Mouse (Mus musculus): ENCODE results near the gene Nfrkb. TPM values are rescaled to one million over a fixed set of nuclear protein-coding genes. Genes with fewer than 3 reads are reported as not detected.

The Nfrkb gene
- polyA plus RNA-seq (2016; fragmentation: Nextera tagmentation; extraction: Ambion mirVana), result 25.8 and 27.6 TPM in 2 replicates

DNA sequence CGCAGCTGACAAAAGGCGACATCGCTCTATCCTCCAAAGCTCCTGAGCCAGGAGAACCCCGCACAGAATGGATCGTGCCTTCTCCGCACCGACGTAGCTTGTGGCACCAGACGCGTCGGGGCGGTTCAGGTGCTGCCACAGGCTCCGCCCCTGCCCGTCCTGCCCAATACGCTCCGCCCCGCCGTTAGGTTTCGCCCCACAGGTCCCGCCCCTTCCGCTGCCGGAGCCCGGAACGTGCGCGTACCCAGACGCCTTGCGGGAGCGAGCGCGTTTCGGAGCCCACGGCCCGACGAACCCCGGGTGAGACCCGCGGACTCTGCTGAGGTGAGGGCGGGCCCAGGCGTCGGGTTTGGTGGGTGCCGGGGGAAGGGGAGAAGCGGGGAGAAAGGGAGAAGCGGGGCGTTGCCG is at the start of gene Nfrkb:
Nfrkb (plus strand) TSS at position 246 of the 408 bp plus-strand sequence.
- H3K27ac ChIP-seq, result peak within 1 kb of the TSS; percentile 53
- WGBS, result 2% methylated on average over 46 of the region's 46 CpGs

GRCm38 (mm10) chr9:31344289-31344831 is 41.6 kb upstream of the Nfrkb start:
- ATAC-seq (ENCODE audit: insufficient number of reproducible peaks, insufficient read depth, low FRiP score, low TSS enrichment, low read depth), result no peak
- Histone ChIP-seq H3K27me3 (no peaks in the 10 kb centered on the region), H3K4me3 (replicated peaks) (no peak overlapping the region), H3K27ac (no peak overlapping the region), H3K4me2 (no peak overlapping the region), H3K9me3 (no peaks in the 10 kb centered on the region), H3K36me3 (peaks cover 12% of the 10 kb centered on the region), H3K9ac (replicated peaks) (no peak overlapping the region), H3K4me1 (replicated peaks) (no peaks in the 10 kb centered on the region)
- 69% methylated on average over 11 of the region's 11 CpGs for WGBS

More for the DNA sequence above, at the start of gene Nfrkb:
- Histone ChIP-seq H3K4me3 (replicated peaks) (peak within 1 kb of the TSS; percentile 96), H3K9me3 (no peaks in the 10 kb centered on the region), H3K27me3 (no peaks in the 10 kb centered on the region), H3K4me2 (peak within 1 kb of the TSS; percentile 78), H3K9ac (replicated peaks) (peak within 1 kb of the TSS; percentile 89), H3K4me1 (replicated peaks) (peaks cover 13% of the 10 kb centered on the region), H3K36me3 (peaks cover 24% of the 10 kb centered on the region)
- ATAC-seq (ENCODE audit: insufficient number of reproducible peaks, insufficient read depth, low FRiP score, low TSS enrichment, low read depth), result peak; percentile 93

- ATAC-seq (ENCODE audit: insufficient number of reproducible peaks, insufficient read depth, low FRiP score, low TSS enrichment, low read depth), result no peak
- no peak overlapping the region for H3K27ac ChIP-seq
- no peak overlapping the region for H3K9ac ChIP-seq (replicated peaks)
- no peak overlapping the region for H3K4me3 ChIP-seq (replicated peaks)
- H3K4me2 ChIP-seq, result no peak overlapping the region
- H3K27me3 ChIP-seq, result no peaks in the 10 kb centered on the region
- 67% methylated on average over 15 of the region's 15 CpGs for WGBS
- H3K36me3 ChIP-seq, result peaks cover 13% of the 10 kb centered on the region; the same call in 1 of the 2 replicates
- H3K9me3 ChIP-seq, result no peaks in the 10 kb centered on the region
- no peaks in the 10 kb centered on the region for H3K4me1 ChIP-seq (replicated peaks)
Measured at GRCm38 (mm10) chr9:31346575-31347080, 39.4 kb upstream of the Nfrkb start.

DNA sequence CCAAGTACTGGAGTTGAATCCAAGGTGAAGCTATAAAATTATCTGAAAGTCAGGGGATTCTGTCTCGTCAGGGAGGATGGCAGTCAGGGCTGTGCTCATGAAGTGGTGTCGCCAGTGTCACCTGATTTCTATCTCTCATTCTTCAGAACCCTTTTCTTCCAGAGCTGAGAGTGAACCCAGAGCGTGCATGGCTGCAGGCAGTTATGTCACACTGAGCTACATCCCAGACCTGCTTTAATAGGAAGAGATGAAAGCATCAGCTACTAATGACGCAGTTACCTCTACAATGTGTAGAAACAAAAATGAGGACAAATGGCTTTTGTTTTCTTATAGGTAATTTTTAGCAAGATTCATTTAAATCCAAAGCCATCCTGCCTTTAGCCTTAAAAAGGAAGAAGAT is 37.5 kb upstream of the Nfrkb start:
- no peak for ATAC-seq (ENCODE audit: insufficient number of reproducible peaks, insufficient read depth, low FRiP score, low TSS enrichment, low read depth)
- H3K4me2 ChIP-seq, result no peak overlapping the region
- no peaks in the 10 kb centered on the region for H3K27me3 ChIP-seq
- H3K9me3 ChIP-seq, result no peaks in the 10 kb centered on the region
- H3K27ac ChIP-seq, result no peak overlapping the region
- no peaks in the 10 kb centered on the region for H3K4me1 ChIP-seq (replicated peaks)
- H3K36me3 ChIP-seq, result peaks cover 17% of the 10 kb centered on the region; the same call in 1 of the 2 replicates
- no peak overlapping the region for H3K9ac ChIP-seq (replicated peaks)
- no peak overlapping the region for H3K4me3 ChIP-seq (replicated peaks)
- 76% methylated on average over 4 of the region's 4 CpGs for WGBS

GRCm38 (mm10) chr9:31348915-31349314 is 37.1 kb upstream of the Nfrkb start:
- Histone ChIP-seq H3K9ac (replicated peaks) (no peak overlapping the region), H3K9me3 (no peaks in the 10 kb centered on the region), H3K4me2 (no peak overlapping the region), H3K4me1 (replicated peaks) (no peaks in the 10 kb centered on the region), H3K36me3 (peaks cover 21% of the 10 kb centered on the region; the same call in 1 of the 2 replicates), H3K27me3 (no peaks in the 10 kb centered on the region), H3K4me3 (replicated peaks) (no peak overlapping the region), H3K27ac (no peak overlapping the region)
- WGBS, result 67% methylated on average over 11 of the region's 11 CpGs
- no peak for ATAC-seq (ENCODE audit: insufficient number of reproducible peaks, insufficient read depth, low FRiP score, low TSS enrichment, low read depth)

- H3K27me3 ChIP-seq, result no peaks in the 10 kb centered on the region
- H3K4me2 ChIP-seq, result no peak overlapping the region
- WGBS, result 81% methylated on average over 2 of the region's 2 CpGs
- H3K36me3 ChIP-seq, result peaks cover 43% of the 10 kb centered on the region
- H3K4me3 ChIP-seq (replicated peaks), result no peak overlapping the region
- no peak for ATAC-seq (ENCODE audit: insufficient number of reproducible peaks, insufficient read depth, low FRiP score, low TSS enrichment, low read depth)
- H3K9me3 ChIP-seq, result no peaks in the 10 kb centered on the region
- H3K9ac ChIP-seq (replicated peaks), result no peak overlapping the region
- no peak overlapping the region for H3K27ac ChIP-seq
- no peaks in the 10 kb centered on the region for H3K4me1 ChIP-seq (replicated peaks)
Measured at GRCm38 (mm10) chr9:31352716-31353115, 33.3 kb upstream of the Nfrkb start.

- Histone ChIP-seq H3K27ac (no peak overlapping the region), H3K9ac (replicated peaks) (no peak overlapping the region), H3K4me1 (replicated peaks) (no peaks in the 10 kb centered on the region), H3K4me2 (no peak overlapping the region), H3K4me3 (replicated peaks) (no peak overlapping the region), H3K27me3 (no peaks in the 10 kb centered on the region), H3K36me3 (peaks cover 46% of the 10 kb centered on the region), H3K9me3 (no peaks in the 10 kb centered on the region)
- 91% methylated on average over 10 of the region's 10 CpGs for WGBS
- ATAC-seq (ENCODE audit: insufficient number of reproducible peaks, insufficient read depth, low FRiP score, low TSS enrichment, low read depth), result no peak
Measured at GRCm38 (mm10) chr9:31353518-31353917, 32.5 kb upstream of the Nfrkb start.

DNA sequence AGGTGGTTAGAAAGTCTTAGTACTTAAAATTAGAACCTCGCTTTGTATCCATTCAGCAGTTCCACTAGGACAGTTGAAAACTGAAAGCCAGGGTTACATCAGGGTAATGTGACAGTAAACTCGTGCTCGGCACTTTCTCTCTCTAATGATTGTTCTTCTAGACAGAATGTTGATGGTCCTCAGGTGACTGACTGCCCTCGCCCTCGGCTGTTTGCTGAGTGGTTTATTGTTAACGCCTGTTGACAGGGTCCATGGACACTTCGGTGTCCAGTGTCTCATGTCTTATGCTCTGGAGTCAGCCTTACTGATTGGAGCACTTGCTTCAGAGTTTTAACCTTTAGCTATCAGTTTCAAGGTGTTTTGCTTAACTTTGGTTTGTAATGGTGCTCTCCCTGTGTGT is 31.9 kb upstream of the Nfrkb start:
- no peak for ATAC-seq (ENCODE audit: insufficient number of reproducible peaks, insufficient read depth, low FRiP score, low TSS enrichment, low read depth)
- Histone ChIP-seq H3K4me2 (no peak overlapping the region), H3K27ac (no peak overlapping the region), H3K9ac (replicated peaks) (no peak overlapping the region), H3K36me3 (peaks cover 51% of the 10 kb centered on the region), H3K9me3 (no peaks in the 10 kb centered on the region), H3K27me3 (no peaks in the 10 kb centered on the region), H3K4me3 (replicated peaks) (no peak overlapping the region), H3K4me1 (replicated peaks) (no peaks in the 10 kb centered on the region)
- WGBS, result 83% methylated on average over 7 of the region's 7 CpGs

- no peak overlapping the region for H3K9ac ChIP-seq (replicated peaks)
- H3K27ac ChIP-seq, result no peak overlapping the region
- 91% methylated on average over 9 of the region's 9 CpGs for WGBS
- ATAC-seq (ENCODE audit: insufficient number of reproducible peaks, insufficient read depth, low FRiP score, low TSS enrichment, low read depth), result no peak
- H3K36me3 ChIP-seq, result peaks cover 33% of the 10 kb centered on the region
- H3K27me3 ChIP-seq, result no peaks in the 10 kb centered on the region
- H3K4me2 ChIP-seq, result no peak overlapping the region
- no peaks in the 10 kb centered on the region for H3K9me3 ChIP-seq
- H3K4me1 ChIP-seq (replicated peaks), result no peaks in the 10 kb centered on the region
- H3K4me3 ChIP-seq (replicated peaks), result no peak overlapping the region
Measured at GRCm38 (mm10) chr9:31363698-31364609, 22.0 kb upstream of the Nfrkb start.

DNA sequence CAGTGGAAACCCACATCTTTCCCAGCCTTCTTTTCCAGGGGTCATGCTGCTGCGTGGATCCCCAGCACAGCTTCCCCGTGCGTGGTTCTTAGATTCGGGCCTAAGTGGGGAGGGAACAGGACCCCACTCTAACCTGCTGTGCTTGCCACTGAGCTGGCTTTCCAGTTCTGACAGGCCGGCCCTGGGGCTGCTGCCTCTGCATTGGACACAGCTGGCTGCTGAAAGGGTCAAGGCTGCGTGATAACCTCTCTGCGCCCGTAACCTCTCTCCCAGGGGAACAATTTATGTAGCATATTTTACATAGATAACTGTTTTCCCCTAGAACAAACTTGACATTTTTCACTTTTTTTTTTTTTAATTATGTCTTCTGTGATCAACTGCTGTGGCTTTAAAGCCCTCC is 20.9 kb upstream of the Nfrkb start:
- Histone ChIP-seq H3K27me3 (no peaks in the 10 kb centered on the region), H3K9me3 (no peaks in the 10 kb centered on the region), H3K9ac (replicated peaks) (no peak overlapping the region), H3K4me2 (no peak overlapping the region), H3K4me1 (replicated peaks) (no peaks in the 10 kb centered on the region), H3K27ac (no peak overlapping the region), H3K36me3 (peaks cover 24% of the 10 kb centered on the region), H3K4me3 (replicated peaks) (no peak overlapping the region)
- ATAC-seq (ENCODE audit: insufficient number of reproducible peaks, insufficient read depth, low FRiP score, low TSS enrichment, low read depth), result no peak
- WGBS, result 84% methylated on average over 8 of the region's 8 CpGs

- Histone ChIP-seq H3K36me3 (peaks cover 27% of the 10 kb centered on the region), H3K4me2 (no peak overlapping the region), H3K27ac (no peak overlapping the region), H3K9ac (replicated peaks) (no peak overlapping the region), H3K4me1 (replicated peaks) (no peaks in the 10 kb centered on the region), H3K9me3 (no peaks in the 10 kb centered on the region), H3K4me3 (replicated peaks) (no peak overlapping the region), H3K27me3 (no peaks in the 10 kb centered on the region)
- no peak for ATAC-seq (ENCODE audit: insufficient number of reproducible peaks, insufficient read depth, low FRiP score, low TSS enrichment, low read depth)
- 96% methylated on average over 3 of the region's 3 CpGs for WGBS
Measured at GRCm38 (mm10) chr9:31371740-31372139, 14.3 kb upstream of the Nfrkb start.
